26 mouse cellular contexts compared by ENCODE assay signal in genomic region chr17:88498090-88498682, GRCm38 (mm10). TPM values are rescaled to one million over a fixed set of nuclear protein-coding genes. Genes with fewer than 3 reads are reported as not detected.
DNase-seq lines count a peak whose midpoint lies in the region; ATAC-seq and TF ChIP-seq lines count a peak whose summit lies in the region.
"Had no signal": no experiment of that assay in that cellular context is flagged by ENCODE, and none has a peak within 500 bp of the region (broad histone marks: within the 10 kb centered on the region; RNA-seq: fewer than 3 reads in every experiment).

No protein-coding gene starts in this region.

- TF ChIP-seq CTCF in stomach, postnatal 0 days (IDR thresholded peaks at IDR 0.05; ENCODE audit: low read depth) = no peak

- 80% methylated on average over 5 of the region's 5 CpGs for WGBS in liver, embryonic 11.5 days
- WGBS in liver, embryonic 12.5 days (ENCODE audit: insufficient replicate concordance) = 61% methylated on average over 5 of the region's 5 CpGs
- WGBS in stomach, postnatal 0 days = 85% methylated on average over 5 of the region's 5 CpGs

- H3K4me2 ChIP-seq in liver, embryonic 11.5 days = no peak overlapping the region
- no peak overlapping the region for H3K4me2 ChIP-seq in liver, embryonic 12.5 days
- no peak overlapping the region for H3K4me2 ChIP-seq in stomach, postnatal 0 days (replicated peaks; ENCODE audit: low read depth)
- H3K4me2 ChIP-seq: heart, embryonic 13.5 days; hindbrain, embryonic 12.5 days; lung, embryonic 14.5 days; stomach, embryonic 15.5 days had no signal

- H3K9ac ChIP-seq in liver, embryonic 11.5 days (ENCODE audit: low read depth, low read length) = no peak overlapping the region
- no peak overlapping the region for H3K9ac ChIP-seq in liver, embryonic 12.5 days
- H3K9ac ChIP-seq in ES-E14 (ENCODE audit: insufficient read depth, low read depth, low read length, poor library complexity, severe bottlenecking) = no peak overlapping the region
- no peak overlapping the region for H3K9ac ChIP-seq in stomach, postnatal 0 days (ENCODE audit: low read length)
- H3K9ac ChIP-seq: forebrain, postnatal 0 days; heart, embryonic 13.5 days; hindbrain, embryonic 12.5 days; lung, embryonic 14.5 days; stomach, embryonic 15.5 days had no signal

- TF ChIP-seq EP300 in stomach, postnatal 0 days (optimal IDR thresholded peaks at IDR 0.05) = no peak

- H3K4me1 ChIP-seq in liver, embryonic 11.5 days (replicated peaks; ENCODE audit: control insufficient read depth, insufficient read depth, low read length) = no peaks in the 10 kb centered on the region
- no peaks in the 10 kb centered on the region for H3K4me1 ChIP-seq in liver, embryonic 12.5 days
- H3K4me1 ChIP-seq in ES-E14 (ENCODE audit: control insufficient read depth in 2 of 2, insufficient read depth in 2 of 2, low read length in 2 of 2, poor library complexity in 1 of 2) = peaks cover 0 to 8% of the 10 kb centered on the region in 2 experiments; a peak in 1 of 4 replicates
- H3K4me1 ChIP-seq in stomach, postnatal 0 days (replicated peaks; ENCODE audit: control insufficient read depth, insufficient read depth) = no peaks in the 10 kb centered on the region
- H3K4me1 ChIP-seq: stomach, embryonic 15.5 days had no signal

- H3K27ac ChIP-seq in liver, embryonic 11.5 days (ENCODE audit: low read depth, low read length) = no peak overlapping the region
- no peak overlapping the region for H3K27ac ChIP-seq in liver, embryonic 12.5 days
- H3K27ac ChIP-seq in ES-E14 (ENCODE audit: insufficient read depth, low read depth, low read length, poor library complexity, severe bottlenecking) = peak overlapping the region; percentile 77
- H3K27ac ChIP-seq in stomach, postnatal 0 days (replicated peaks) = no peak overlapping the region
- H3K27ac ChIP-seq: forebrain, embryonic 10.5 days; heart, adult 2 months; heart, embryonic 13.5 days; hindbrain, embryonic 12.5 days; left cerebral cortex, adult 2 months; midbrain, embryonic 10.5 days; stomach, embryonic 15.5 days had no signal

- DNase-seq in liver, embryonic 11.5 days (ENCODE audit: low spot score) = peak; percentile 15
- no peak for DNase-seq in ES-E14 (ENCODE audit: low read depth, low spot score)
- no peak for DNase-seq in kidney, postnatal 10 days
- DNase-seq in stomach, postnatal 0 days (ENCODE audit: low spot score) = no peak
- no peak for DNase-seq in right cerebral cortex, adult 18-20 months
- DNase-seq: adrenal gland, adult 2 months; cerebellum, adult 11 months; cerebellum, adult 9-11 months; forebrain, postnatal 0 days; gastrocnemius, postnatal 14 days; heart, adult 2 months; heart, postnatal 14 days; kidney, adult 11 months; lung, embryonic 14.5 days; lung, postnatal 4 days; right cerebral cortex, postnatal 14 days had no signal

- no peaks in the 10 kb centered on the region for H3K27me3 ChIP-seq in liver, embryonic 11.5 days (replicated peaks; ENCODE audit: control insufficient read depth, insufficient read depth, low read length)
- H3K27me3 ChIP-seq in liver, embryonic 12.5 days (replicated peaks) = no peaks in the 10 kb centered on the region
- H3K27me3 ChIP-seq in stomach, postnatal 0 days (ENCODE audit: control insufficient read depth, insufficient read depth, low read length) = no peaks in the 10 kb centered on the region
- H3K27me3 ChIP-seq: heart, embryonic 13.5 days; hindbrain, embryonic 12.5 days; stomach, embryonic 15.5 days had no signal

- peaks cover 5% of the 10 kb centered on the region; the same call in 1 of the 2 replicates for H3K36me3 ChIP-seq in liver, embryonic 11.5 days (ENCODE audit: control insufficient read depth, insufficient read depth, low read length)
- peaks cover 20% of the 10 kb centered on the region for H3K36me3 ChIP-seq in liver, embryonic 12.5 days
- H3K36me3 ChIP-seq in ES-E14 (ENCODE audit: control insufficient read depth, insufficient read depth, low read length, poor library complexity, severe bottlenecking) = peaks cover 8% of the 10 kb centered on the region
- H3K36me3 ChIP-seq in stomach, postnatal 0 days (ENCODE audit: control insufficient read depth, insufficient read depth, low read length) = no peaks in the 10 kb centered on the region
- H3K36me3 ChIP-seq: hindbrain, embryonic 12.5 days; midbrain, embryonic 10.5 days; stomach, embryonic 15.5 days had no signal

- no peak for ATAC-seq in liver, embryonic 11.5 days (replicated peaks; ENCODE audit: low FRiP score)
- ATAC-seq in liver, embryonic 12.5 days = no peak; the same call in 1 of the 2 replicates
- peak; percentile 50; the same call in 1 of the 2 replicates for ATAC-seq in common myeloid progenitor, adult 5-6 weeks (replicated peaks; ENCODE audit: low read depth, poor library complexity, severe bottlenecking)
- ATAC-seq in monocyte, adult 5-6 weeks (replicated peaks; ENCODE audit: insufficient number of reproducible peaks, low FRiP score, low TSS enrichment, poor library complexity, severe bottlenecking) = peak; percentile 90
- ATAC-seq in stomach, postnatal 0 days (ENCODE audit: low FRiP score, low TSS enrichment) = no peak
- ATAC-seq: CD4-positive, CD25-positive, alpha-beta regulatory T cell, adult 4 months; forebrain, postnatal 0 days had no signal

- no peaks in the 10 kb centered on the region for H3K9me3 ChIP-seq in liver, embryonic 11.5 days (ENCODE audit: control insufficient read depth, low read length)
- H3K9me3 ChIP-seq in liver, embryonic 12.5 days (replicated peaks) = no peaks in the 10 kb centered on the region
- H3K9me3 ChIP-seq in ES-E14 (ENCODE audit: control insufficient read depth, insufficient read depth, low read depth, low read length) = no peaks in the 10 kb centered on the region
- no peaks in the 10 kb centered on the region for H3K9me3 ChIP-seq in stomach, postnatal 0 days (ENCODE audit: control insufficient read depth, low read length)
- H3K9me3 ChIP-seq: heart, embryonic 13.5 days; hindbrain, embryonic 12.5 days; midbrain, embryonic 10.5 days; stomach, embryonic 15.5 days had no signal

- in situ Hi-C loops in ES-E14 (cut with MboI; ENCODE audit: low sequenced_read_pairs in 2 of 2, unreplicated experiment in 2 of 2) = no loop called here

- no peak overlapping the region for H3K4me3 ChIP-seq in liver, embryonic 11.5 days (ENCODE audit: low read depth, low read length)
- H3K4me3 ChIP-seq in liver, embryonic 12.5 days = no peak overlapping the region
- H3K4me3 ChIP-seq in ES-E14 (ENCODE audit: insufficient read depth in 1 of 2, low read depth in 1 of 2, low read length in 2 of 2, poor library complexity in 1 of 2, severe bottlenecking in 1 of 2) = no peak overlapping the region
- H3K4me3 ChIP-seq in stomach, postnatal 0 days (ENCODE audit: low read depth, low read length) = no peak overlapping the region
- H3K4me3 ChIP-seq: forebrain, embryonic 10.5 days; heart, adult 2 months; heart, embryonic 13.5 days; hindbrain, embryonic 12.5 days; left cerebral cortex, adult 2 months; midbrain, embryonic 10.5 days; stomach, embryonic 15.5 days had no signal

TF ChIP-seq in ES-E14, 5 proteins besides CTCF, POLR2A, EP300 and RAD21:
- no peak for TF ChIP-seq HCFC1 (IDR thresholded peaks at IDR 0.05; ENCODE audit: borderline replicate concordance, insufficient read depth, low read length)
- TF ChIP-seq ZNF384 (IDR thresholded peaks at IDR 0.05; ENCODE audit: low read depth, low read length) = no peak
- no peak for TF ChIP-seq CHD2 (IDR thresholded peaks at IDR 0.05; ENCODE audit: low read depth, low read length)
- no peak for TF ChIP-seq ZC3H11A (IDR thresholded peaks at IDR 0.05; ENCODE audit: borderline replicate concordance, low read depth, low read length)
- no peak for TF ChIP-seq MAFK (IDR thresholded peaks at IDR 0.05; ENCODE audit: insufficient read depth, low read depth, low read length)
TF ChIP-seq in ES-E14: peak in this region for 0.

RNA-seq across cellular contexts. Expression of gene Ppp1r21, which starts 31.7 kb away (rescaled TPM):
- 16.2 and 16.6 TPM in 2 replicates for polyA plus RNA-seq in liver, embryonic 11.5 days (2014; fragmentation: Nextera tagmentation; extraction: Ambion mirVana)
- 8.8 and 11.2 TPM in 2 replicates for polyA plus RNA-seq in liver, embryonic 12.5 days (2016; fragmentation: Nextera tagmentation; extraction: Ambion mirVana)
- 21.7 and 24.8 TPM in 2 replicates for total RNA-seq in ES-E14 (2012; rRNA removed)
- total RNA-seq in common myeloid progenitor, adult 5-6 weeks (2017) = 40.4 and 41.8 TPM in 2 replicates
- 51.9 to 89.5 TPM (median 60.6 TPM) in 3 replicates for total RNA-seq in monocyte, adult 5-6 weeks (2017)
- 10.4 and 11.1 TPM in 2 replicates for polyA plus RNA-seq in stomach, postnatal 0 days (2015; fragmentation: Nextera tagmentation; extraction: Ambion mirVana)

RNA-seq across cellular contexts. Expression of gene Foxn2, which starts 57.7 kb away (rescaled TPM):
- polyA plus RNA-seq in liver, embryonic 11.5 days (2014; fragmentation: Nextera tagmentation; extraction: Ambion mirVana) = 15.0 and 15.3 TPM in 2 replicates
- polyA plus RNA-seq in liver, embryonic 12.5 days (2016; fragmentation: Nextera tagmentation; extraction: Ambion mirVana) = 17.5 and 18.5 TPM in 2 replicates
- total RNA-seq in ES-E14 (2012; rRNA removed) = 26.6 and 29.7 TPM in 2 replicates
- 43.5 and 46.0 TPM in 2 replicates for total RNA-seq in common myeloid progenitor, adult 5-6 weeks (2017)
- total RNA-seq in monocyte, adult 5-6 weeks (2017) = 79.1 to 92.7 TPM (median 88.6 TPM) in 3 replicates
- 8.2 and 8.6 TPM in 2 replicates for polyA plus RNA-seq in stomach, postnatal 0 days (2015; fragmentation: Nextera tagmentation; extraction: Ambion mirVana)

Comparison
In these comparisons a context has a peak if more than half of its experiments do, and no peak if none do; other contexts are left out.
1. ATAC-seq: peak in common myeloid progenitor, adult 5-6 weeks (single experiment) and monocyte, adult 5-6 weeks (single experiment); none in liver, embryonic 11.5 days (single experiment), liver, embryonic 12.5 days (single experiment) and stomach, postnatal 0 days (single experiment).